Mouse (Mus musculus) adrenal gland, postnatal 4 days (tissue): Measurements from ENCODE around the gene Rin3. TPM values are rescaled to one million over a fixed set of nuclear protein-coding genes. Genes with fewer than 3 reads are reported as not detected.
A peak's percentile ranks its signal among the peaks of the same experiment; 100 is the strongest.

Experiments
- DNase-seq, 2 experiments: peaks; one replicate each; pipeline ENCODE4 v3.0.0; 2021 to 2022; ENCODE audit warnings: low spot score in 2 of 2, mixed read lengths in 2 of 2
- total RNA-seq, 2 experiments: library from RNA; stranded (reverse); gene quantifications; 2 replicates each; pipeline ENCODE4 v1.2.3; 2021

Rin3 gene
- total RNA-seq, 2 experiments from 2014 or later, result 16.7 to 19.8 TPM

DNA sequence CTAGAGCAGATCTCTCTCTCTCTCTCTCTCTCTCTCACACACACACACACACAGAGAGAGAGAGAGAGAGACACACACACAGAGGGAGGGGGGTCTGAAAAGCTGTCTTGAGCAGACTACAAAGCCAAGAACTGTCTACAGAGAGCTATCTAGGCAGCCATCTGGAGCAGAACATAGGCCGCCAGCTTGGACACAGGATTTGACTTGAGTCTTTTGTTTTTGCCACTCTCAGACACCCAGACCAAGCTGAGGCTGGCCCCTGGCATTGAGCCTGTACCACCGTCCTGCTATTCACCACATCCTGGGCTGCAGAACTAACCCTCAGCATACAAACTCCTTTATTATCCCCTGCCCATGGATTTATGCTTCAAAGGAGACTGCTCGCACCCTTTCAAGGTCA, 136.7 kb downstream of the Rin3 start:
- DNase-seq, result no peak

DNA sequence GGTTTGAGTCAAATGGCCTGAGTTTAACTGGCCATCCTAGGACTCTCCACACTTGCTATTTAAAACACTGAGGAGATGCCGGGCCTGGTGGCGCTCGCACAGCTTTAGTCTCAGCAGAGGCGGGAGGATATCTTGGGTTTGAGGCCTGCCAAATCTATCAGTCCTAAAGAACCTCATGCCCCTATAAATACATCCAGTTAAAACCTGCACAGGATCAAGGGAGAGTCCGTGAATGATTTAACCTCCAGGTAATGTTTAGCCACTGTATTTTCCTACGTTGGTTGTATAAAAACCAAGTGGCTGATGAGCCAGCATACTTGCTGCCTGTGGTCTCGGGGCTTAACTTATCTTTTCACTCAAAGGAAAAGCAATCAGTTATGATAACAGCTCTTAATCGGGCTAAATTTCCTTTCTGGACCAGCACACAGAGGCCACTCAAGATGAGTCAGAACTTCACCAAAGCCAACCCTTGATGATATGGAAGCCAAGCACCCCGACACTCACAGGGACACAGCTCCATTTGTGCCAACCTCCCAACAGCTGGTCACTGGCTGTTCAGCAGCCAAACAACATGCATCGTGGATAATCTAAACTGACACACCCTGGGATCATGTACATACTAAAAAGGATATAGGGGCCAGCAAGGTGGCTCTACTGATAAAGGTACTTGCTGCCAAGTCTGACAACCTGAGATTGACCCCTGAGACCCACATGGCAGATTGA, 137.5 kb downstream of the Rin3 start:
- no peak for DNase-seq

- DNase-seq, result no peak
Measured at GRCm38 (mm10) chr12:102422065-102422464, 139.2 kb downstream of the Rin3 start.

- DNase-seq, result no peak
Measured at GRCm38 (mm10) chr12:102422623-102423320, 139.9 kb downstream of the Rin3 start.

- DNase-seq, result no peak
Measured at GRCm38 (mm10) chr12:102423625-102424024, 140.8 kb downstream of the Rin3 start.

GRCm38 (mm10) chr12:102424456-102424855, 141.6 kb downstream of the Rin3 start:
- DNase-seq, result no peak

DNA sequence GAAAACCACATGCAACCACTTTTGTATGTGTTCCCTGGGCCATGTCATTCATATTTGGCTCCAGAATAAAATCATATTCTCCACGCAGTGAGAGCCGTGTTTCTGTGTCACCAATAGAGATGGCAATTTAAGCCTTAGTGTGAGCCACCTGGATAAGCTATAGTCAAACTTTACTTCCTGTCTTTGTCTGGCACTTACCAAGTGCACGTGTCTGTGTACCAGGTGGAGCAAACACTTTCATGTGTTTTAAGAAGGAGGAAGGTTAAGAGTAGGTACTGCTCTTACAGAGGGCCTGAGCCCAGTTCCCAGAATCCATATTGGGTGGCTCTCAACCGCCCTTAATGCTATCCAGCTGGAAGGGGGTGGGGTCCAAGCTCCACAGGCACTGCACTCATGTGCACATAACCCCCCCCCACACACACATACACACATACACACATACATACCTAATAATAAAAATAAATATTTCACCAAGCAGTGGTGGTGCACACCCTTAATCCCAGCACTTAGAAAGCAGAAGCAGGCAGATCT, 142.3 kb downstream of the Rin3 start:
- DNase-seq, result no peak

DNA sequence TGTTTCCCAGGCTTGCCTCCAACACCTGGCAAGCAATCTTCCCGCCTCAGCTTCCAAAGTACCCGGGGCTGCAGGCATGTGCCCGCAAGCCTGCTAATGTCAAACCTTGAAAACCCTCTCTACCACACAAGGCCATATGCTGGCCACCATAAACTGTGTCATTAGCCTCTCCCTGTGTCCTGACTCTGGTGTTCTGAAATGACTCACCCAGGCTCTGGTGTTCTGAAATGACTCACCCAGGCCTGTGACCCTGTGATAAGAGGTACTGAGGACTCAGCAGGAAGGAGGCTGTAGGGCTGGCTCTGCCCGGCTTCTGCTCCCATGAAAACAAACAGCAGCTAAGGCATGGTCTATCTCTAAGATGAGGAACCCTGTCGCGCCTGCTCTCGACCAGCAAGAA, 143.4 kb downstream of the Rin3 start:
- DNase-seq, result no peak

DNA sequence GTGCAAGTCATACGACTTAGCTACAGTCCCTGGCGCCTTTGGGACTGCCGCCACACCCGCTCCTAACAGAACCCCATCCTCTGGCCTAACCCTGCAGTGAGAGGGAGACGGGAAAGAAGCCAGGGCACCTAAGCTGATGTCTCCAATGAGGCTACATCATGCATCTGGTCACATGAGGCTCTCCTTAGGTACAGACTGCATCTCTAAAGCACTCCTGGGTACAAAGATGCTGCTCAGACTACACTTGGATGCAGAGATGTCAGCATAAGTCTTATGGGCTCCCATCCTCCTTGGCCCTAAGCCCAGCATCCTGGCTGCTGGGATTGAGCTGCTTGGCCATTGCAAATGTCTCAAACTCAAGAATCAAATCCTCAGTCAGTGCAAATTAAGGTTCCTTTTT, 146.8 kb downstream of the Rin3 start:
- DNase-seq, result no peak

DNA sequence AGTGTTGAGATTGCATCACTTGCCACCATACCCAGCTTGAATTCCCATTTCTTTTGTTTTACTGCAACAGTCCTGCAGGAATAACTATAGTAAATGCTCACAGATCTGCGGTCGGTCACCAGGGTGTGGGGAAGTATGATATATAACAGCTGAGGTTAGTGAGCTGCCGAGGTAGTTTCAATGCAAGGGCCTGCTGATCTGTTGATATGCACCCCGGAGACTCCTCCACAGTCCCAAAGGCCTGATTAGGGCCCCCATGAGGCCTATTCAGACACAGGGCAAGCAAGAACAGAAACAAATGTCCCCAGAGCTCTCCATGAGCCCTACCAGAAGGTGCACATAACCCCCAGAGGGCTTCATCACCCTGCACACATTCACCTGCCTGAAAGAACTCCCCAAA, 147.4 kb downstream of the Rin3 start:
- DNase-seq, result no peak

- no peak for DNase-seq
Measured at GRCm38 (mm10) chr12:102432238-102432637, 149.4 kb downstream of the Rin3 start.

- no peak for DNase-seq
Measured at GRCm38 (mm10) chr12:102434107-102434506, 151.3 kb downstream of the Rin3 start.

- no peak for DNase-seq
Measured at GRCm38 (mm10) chr12:102436939-102437526, 154.2 kb downstream of the Rin3 start.

DNA sequence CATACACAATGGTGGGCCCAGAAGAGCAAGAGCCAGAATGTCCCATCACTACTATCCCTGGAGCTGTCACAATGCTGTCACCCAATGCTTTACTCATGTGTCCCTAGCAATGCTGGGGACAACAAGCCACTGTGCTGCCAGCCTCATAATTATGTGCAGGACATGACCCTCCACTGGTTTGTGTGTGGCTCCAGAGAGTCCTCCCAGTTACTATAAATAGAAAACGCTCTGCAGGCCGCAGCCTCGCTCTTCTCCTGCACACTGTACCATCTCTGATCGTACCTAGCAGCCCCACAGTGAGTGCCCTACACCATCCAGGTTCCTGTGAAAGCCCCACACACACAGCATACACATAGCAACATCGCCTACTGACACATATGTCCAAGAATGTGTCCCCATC, 155.1 kb downstream of the Rin3 start:
- no peak for DNase-seq

DNA sequence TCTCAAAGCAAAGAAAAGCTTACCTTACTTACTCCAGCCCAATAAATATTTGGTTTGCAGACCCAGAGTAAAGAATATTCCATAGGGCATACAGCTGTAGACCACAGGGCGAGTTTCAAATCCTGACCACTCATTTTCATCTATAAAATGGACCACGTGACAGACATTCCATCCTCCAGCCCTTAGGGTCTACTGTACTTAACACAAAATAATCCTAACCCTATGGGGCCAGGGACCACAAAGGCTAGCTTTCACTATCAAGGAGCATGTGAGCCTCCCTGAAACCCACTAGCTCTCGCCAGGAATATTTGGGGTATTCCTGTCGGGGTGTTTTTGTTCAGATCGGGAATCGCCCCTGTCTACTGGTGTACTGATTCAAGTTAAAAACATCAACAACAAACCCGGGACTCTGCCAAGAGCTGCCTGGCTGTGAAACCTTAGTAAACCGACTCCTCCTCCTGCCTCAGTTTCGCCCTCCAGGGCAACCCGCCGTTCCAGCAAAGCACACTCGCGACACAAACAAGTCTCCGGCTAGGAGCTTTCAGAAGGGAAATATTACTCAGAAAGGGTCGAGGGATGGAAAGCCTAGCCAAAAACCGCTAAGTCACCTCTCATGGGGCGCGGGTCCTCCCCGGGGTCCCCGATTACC, 156.3 kb downstream of the Rin3 start:
- DNase-seq, result no peak

DNA sequence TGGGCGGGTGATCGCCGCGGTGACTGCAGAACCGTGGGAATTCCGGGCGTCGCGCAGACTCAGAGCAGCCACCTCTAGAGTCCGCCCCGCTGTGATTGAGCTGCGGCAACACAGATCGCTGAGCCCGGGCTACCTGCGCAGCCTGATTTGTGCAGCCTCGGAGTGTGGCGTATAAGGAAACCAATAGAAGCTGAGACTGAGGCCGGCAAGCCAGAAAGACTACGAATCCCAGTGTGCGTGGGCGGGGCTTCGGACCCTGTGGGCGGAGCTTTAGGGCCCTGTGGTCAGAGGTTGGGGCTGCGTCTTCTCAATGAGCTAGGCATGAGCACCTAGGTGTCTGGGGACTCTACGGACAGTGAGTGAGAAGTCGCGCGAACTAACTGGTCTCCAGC, 156.8 kb downstream of the Rin3 start, which contains the start of gene Lgmn:
Gene Lgmn, minus strand, starts transcription at position 182 of the 392 bp plus-strand sequence.
- peak; percentile 91 to 92 for DNase-seq

Other genes starting within 250 kb of the Rin3 start
- under 1 TPM; 0.48 to 0.93 TPM for gene Slc24a4, start 154.3 kb upstream of the Rin3 start, total RNA-seq
- 100 to 1,000 TPM; 135 to 146 TPM for gene Lgmn, start 156.8 kb downstream of the Rin3 start, total RNA-seq
- gene Golga5, start 186.1 kb downstream of the Rin3 start, total RNA-seq, result 10 to 100 TPM; 41.2 to 41.6 TPM